Mouse (Mus musculus) lung, postnatal 0 days (tissue): Measurements from ENCODE around the gene Fam172a. TPM values are rescaled to one million over a fixed set of nuclear protein-coding genes. Genes with fewer than 3 reads are reported as not detected.
A peak's percentile ranks its signal among the peaks of the same experiment; 100 is the strongest.

Experiments used
- ATAC-seq: fragments of 200-750 bp; cut with Nextera tagmentation; 2 replicates; pipeline ENCODE4 v1.8.0; 2017; ENCODE audit warnings: moderate library complexity
- DNase-seq: peaks from one replicate; pipeline ENCODE4 v3.0.0-alpha.2; 2016; ENCODE audit warnings: low spot score
- H3K27ac ChIP-seq: fragments of 300-500 bp; sonication (generic); 2 replicates; pipeline ENCODE4 v1.5.1; 2014; ENCODE audit warnings: antibody characterized with exemption, mild to moderate bottlenecking, low read length, mixed read lengths
- H3K27me3 ChIP-seq: fragments of 300-500 bp; sonication (generic); replicated peaks from 2 replicates; pipeline ENCODE4 v1.6.1; 2014; ENCODE audit warnings: low read length, mixed read lengths; ENCODE audit not compliant: insufficient read depth
- H3K36me3 ChIP-seq: fragments of 300-500 bp; sonication (generic); 2 replicates; pipeline ENCODE4 v1.6.1; 2014; ENCODE audit warnings: low read length, mixed read lengths; ENCODE audit not compliant: insufficient read depth
- H3K4me1 ChIP-seq: fragments of 300-500 bp; sonication (generic); 2 replicates; pipeline ENCODE4 v1.6.1; 2014; ENCODE audit warnings: antibody characterized with exemption, low read depth, low read length, mixed read lengths; ENCODE audit not compliant: insufficient read depth
- H3K4me2 ChIP-seq: fragments of 300-500 bp; sonication (generic); replicated peaks from 2 replicates; pipeline ENCODE4 v1.6.1; 2014; ENCODE audit warnings: low read depth, mild to moderate bottlenecking, low read length, moderate library complexity, mixed read lengths
- H3K4me3 ChIP-seq: fragments of 300-500 bp; sonication (generic); 2 replicates; pipeline ENCODE4 v1.5.1; 2014; ENCODE audit warnings: low read depth, low read length
- H3K9ac ChIP-seq: fragments of 300-500 bp; sonication (generic); replicated peaks from 2 replicates; pipeline ENCODE4 v1.6.1; 2014; ENCODE audit warnings: low read depth, mild to moderate bottlenecking
- H3K9me3 ChIP-seq: fragments of 300-500 bp; sonication (generic); 2 replicates; pipeline ENCODE4 v1.6.1; 2016; ENCODE audit warnings: low read length, mixed read lengths
- CTCF ChIP-seq: IDR thresholded peaks from 2 replicates; pipeline ENCODE4 v1.5.1; 2016; ENCODE audit warnings: antibody characterized with exemption, mild to moderate bottlenecking
- EP300 ChIP-seq: IDR thresholded peaks from 2 replicates; pipeline ENCODE4 v1.6.1; 2016; ENCODE audit warnings: antibody characterized with exemption, mild to moderate bottlenecking, control low read depth
- WGBS: fragments of 180-500 bp; shearing (Covaris S2); extraction: QIAGEN DNeasy Blood & Tissue Kit; methylation state at CpG from one replicate; pipeline ENCODE4 v1.1.7; 2014; 5-methylcytosine and 5-hydroxymethylcytosine counted together
- polyA plus RNA-seq: library from polyadenylated mRNA; unstranded; fragments of >200 nt; fragmentation: Nextera tagmentation; extraction: Ambion mirVana; gene quantifications from 2 replicates; pipeline ENCODE4 v1.2.1, GENCODE M21; 2015

The Fam172a gene
- polyA plus RNA-seq, 1 experiment from 2014 or later: 21.8 TPM

- Histone ChIP-seq H3K4me2 (no peak overlapping the region), H3K27me3 (no peaks in the 10 kb centered on the region), H3K9ac (no peak overlapping the region), H3K4me1 (no peaks in the 10 kb centered on the region), H3K27ac (no peak overlapping the region), H3K4me3 (no peak overlapping the region), H3K36me3 (no peaks in the 10 kb centered on the region), H3K9me3 (no peaks in the 10 kb centered on the region)
- TF ChIP-seq EP300 (no peak), CTCF (no peak)
- no peak for DNase-seq
- 22% methylated on average over 1 of the region's 1 CpGs for WGBS
- no peak for ATAC-seq
Measured at GRCm38 (mm10) chr13:77957611-77958010, 255.8 kb downstream of the Fam172a start.

GRCm38 (mm10) chr13:77959493-77960272 lies 257.9 kb downstream of the Fam172a start:
- H3K9ac ChIP-seq: no peak overlapping the region
- no peak for TF ChIP-seq EP300
- no peak for TF ChIP-seq CTCF
- no peak overlapping the region for H3K4me3 ChIP-seq
- H3K9me3 ChIP-seq: no peaks in the 10 kb centered on the region
- no peak for DNase-seq
- no peaks in the 10 kb centered on the region for H3K36me3 ChIP-seq
- ATAC-seq: no peak
- 91% methylated on average over 4 of the region's 4 CpGs for WGBS
- no peaks in the 10 kb centered on the region for H3K4me1 ChIP-seq
- no peak overlapping the region for H3K27ac ChIP-seq
- no peak overlapping the region for H3K4me2 ChIP-seq
- H3K27me3 ChIP-seq: no peaks in the 10 kb centered on the region

- no peaks in the 10 kb centered on the region for H3K4me1 ChIP-seq
- no peak for DNase-seq
- no peaks in the 10 kb centered on the region for H3K36me3 ChIP-seq
- H3K4me2 ChIP-seq: no peak overlapping the region
- H3K27me3 ChIP-seq: no peaks in the 10 kb centered on the region
- TF ChIP-seq EP300 (no peak), CTCF (no peak)
- no peak overlapping the region for H3K9ac ChIP-seq
- 49% methylated on average over 3 of the region's 3 CpGs for WGBS
- no peak overlapping the region for H3K4me3 ChIP-seq
- no peak for ATAC-seq
- H3K9me3 ChIP-seq: no peaks in the 10 kb centered on the region
- no peak overlapping the region for H3K27ac ChIP-seq
Measured at GRCm38 (mm10) chr13:77976248-77976647, 274.4 kb downstream of the Fam172a start.

- Histone ChIP-seq H3K36me3 (no peaks in the 10 kb centered on the region), H3K9me3 (no peaks in the 10 kb centered on the region), H3K27ac (no peak overlapping the region), H3K27me3 (no peaks in the 10 kb centered on the region), H3K4me2 (no peak overlapping the region), H3K4me3 (no peak overlapping the region), H3K4me1 (no peaks in the 10 kb centered on the region), H3K9ac (no peak overlapping the region)
- no peak for ATAC-seq
- no peak for DNase-seq
- 91% methylated on average over 1 of the region's 1 CpGs for WGBS
- TF ChIP-seq EP300 (no peak), CTCF (no peak)
Measured at GRCm38 (mm10) chr13:77977121-77977520, 275.3 kb downstream of the Fam172a start.

- WGBS: 26% methylated on average over 5 of the region's 5 CpGs
- TF ChIP-seq EP300: no peak
- peak; percentile 75 for TF ChIP-seq CTCF
- H3K36me3 ChIP-seq: no peaks in the 10 kb centered on the region
- H3K4me3 ChIP-seq: no peak overlapping the region
- no peaks in the 10 kb centered on the region for H3K4me1 ChIP-seq
- H3K9me3 ChIP-seq: no peaks in the 10 kb centered on the region
- DNase-seq: peak; percentile 56
- H3K9ac ChIP-seq: no peak overlapping the region
- ATAC-seq: no peak
- H3K27me3 ChIP-seq: no peaks in the 10 kb centered on the region
- H3K4me2 ChIP-seq: no peak overlapping the region
- no peak overlapping the region for H3K27ac ChIP-seq
Measured at GRCm38 (mm10) chr13:77982105-77982851, 280.4 kb downstream of the Fam172a start.

GRCm38 (mm10) chr13:77982852-77983202 lies 281.0 kb downstream of the Fam172a start:
- no peaks in the 10 kb centered on the region for H3K36me3 ChIP-seq
- no peak for TF ChIP-seq EP300
- no peak for TF ChIP-seq CTCF
- no peak overlapping the region for H3K9ac ChIP-seq
- H3K4me1 ChIP-seq: no peaks in the 10 kb centered on the region
- no peak overlapping the region for H3K4me2 ChIP-seq
- H3K4me3 ChIP-seq: no peak overlapping the region
- no peaks in the 10 kb centered on the region for H3K9me3 ChIP-seq
- ATAC-seq (no peak), DNase-seq (no peak)
- WGBS: 72% methylated on average over 2 of the region's 2 CpGs
- no peak overlapping the region for H3K27ac ChIP-seq
- H3K27me3 ChIP-seq: no peaks in the 10 kb centered on the region
